Mouse (Mus musculus) leukemia stem cell, adult 10-12 weeks (primary cell): ENCODE results near the gene Scp2. TPM values are rescaled to one million over a fixed set of nuclear protein-coding genes. Genes with fewer than 3 reads are reported as not detected.

Experiments used
- polyA plus RNA-seq: library from polyadenylated mRNA; stranded (reverse); fragments of >175 nt; gene quantifications from 2 replicates; pipeline ENCODE4 v1.2.3, GENCODE M21; 2012; ENCODE audit warnings: low replicate concordance

The Scp2 gene
- polyA plus RNA-seq = 6.9 and 45.2 TPM in 2 replicates

GRCm38 (mm10) chr4:108144880-108145279 lies at the start of gene Scp2:
TSS of gene Scp2 (minus strand) at chr4:108144998.

GRCm38 (mm10) chr4:108165152-108165895 lies 20.5 kb upstream of the Scp2 start, which contains the start of gene Echdc2:
TSS of gene Echdc2 (plus strand) at chr4:108165437.

GRCm38 (mm10) chr4:108096345-108096744 lies 48.5 kb downstream of the Scp2 start, which contains the start of gene Podn:
TSS of gene Podn (minus strand) at chr4:108096445.

Other genes with a start within 250 kb of the Scp2 start
- gene Cpt2, start 221.4 kb downstream of the Scp2 start, polyA plus RNA-seq = 157 and 160 TPM in 2 replicates
- gene Slc1a7, start 176.7 kb downstream of the Scp2 start, polyA plus RNA-seq = 0.15 TPM in 1 of 2 replicates, not detected in the other
- gene Podn, start 48.6 kb downstream of the Scp2 start, polyA plus RNA-seq = 2.5 and 7.9 TPM in 2 replicates
- 0.56 and 1.3 TPM in 2 replicates for gene Echdc2, start 20.4 kb upstream of the Scp2 start, polyA plus RNA-seq
- not detected in 2 replicates for gene Zyg11a, start 73.0 kb upstream of the Scp2 start, polyA plus RNA-seq
- gene Zyg11b, start 156.1 kb upstream of the Scp2 start, polyA plus RNA-seq = 0.91 and 1.6 TPM in 2 replicates
- gene Coa7, start 183.1 kb upstream of the Scp2 start, polyA plus RNA-seq = 1.2 and 6.3 TPM in 2 replicates
- not detected in 2 replicates for gene Shisal2a, start 238.4 kb upstream of the Scp2 start, polyA plus RNA-seq